9 mouse cellular contexts compared by ENCODE assay signal in genomic region chr8:57793455-57793854, GRCm38 (mm10).
DNase-seq lines count a peak whose midpoint lies in the region; ATAC-seq and TF ChIP-seq lines count a peak whose summit lies in the region.
"Had no signal": no experiment of that assay in that cellular context is flagged by ENCODE, and none has a peak within 500 bp of the region (broad histone marks: within the 10 kb centered on the region; RNA-seq: fewer than 3 reads in every experiment).

No protein-coding gene starts in this region.

- peak; percentile 59; the same call in 1 of the 2 replicates for TF ChIP-seq CTCF in brain, embryonic 14.5 days (IDR thresholded peaks at IDR 0.05; ENCODE audit: borderline replicate concordance, extremely low read depth, insufficient read depth, insufficient read length)

- no peaks in the 10 kb centered on the region for H3K36me3 ChIP-seq in limb, embryonic 11.5 days (ENCODE audit: control insufficient read depth, insufficient read depth, low read length)
- H3K36me3 ChIP-seq in limb, embryonic 10.5 days, result no peaks in the 10 kb centered on the region
- H3K36me3 ChIP-seq in hindbrain, embryonic 12.5 days, result no peaks in the 10 kb centered on the region
- H3K36me3 ChIP-seq: lung, embryonic 15.5 days had no signal

- no peaks in the 10 kb centered on the region for H3K4me1 ChIP-seq in limb, embryonic 11.5 days (ENCODE audit: control insufficient read depth, insufficient read depth, low read length)
- H3K4me1 ChIP-seq in limb, embryonic 10.5 days, result no peaks in the 10 kb centered on the region
- 0 out of 2 replicates have a peak, but pooled peaks cover 3% of the 10 kb centered on the region for H3K4me1 ChIP-seq in hindbrain, embryonic 12.5 days
- H3K4me1 ChIP-seq: lung, embryonic 15.5 days had no signal

- no peak overlapping the region for H3K4me3 ChIP-seq in limb, embryonic 11.5 days (ENCODE audit: low read depth, low read length)
- no peak overlapping the region for H3K4me3 ChIP-seq in limb, embryonic 10.5 days
- H3K4me3 ChIP-seq in hindbrain, embryonic 12.5 days, result no peak overlapping the region
- H3K4me3 ChIP-seq: lung, embryonic 15.5 days had no signal

- no peak overlapping the region for H3K9ac ChIP-seq in limb, embryonic 11.5 days (ENCODE audit: low read length)
- no peak overlapping the region for H3K9ac ChIP-seq in hindbrain, embryonic 12.5 days
- H3K9ac ChIP-seq: lung, embryonic 15.5 days had no signal

- DNase-seq in limb, embryonic 11.5 days (ENCODE audit: low spot score), result no peak
- DNase-seq in limb, embryonic 10.5 days (ENCODE audit: low spot score), result no peak
- peak; percentile 53 for DNase-seq in brain, embryonic 14.5 days (ENCODE audit: low read depth)
- DNase-seq in thymus, postnatal 10 days (ENCODE audit: low spot score in 2 of 2), result peak; percentile 16 to 38
- DNase-seq in frontal cortex, postnatal 36 days (ENCODE audit: low spot score in 2 of 2), result no peak
- DNase-seq: gastrocnemius, postnatal 36 days had no signal

- no peak overlapping the region for H3K4me2 ChIP-seq in limb, embryonic 11.5 days (ENCODE audit: low read depth, severe bottlenecking)
- H3K4me2 ChIP-seq in hindbrain, embryonic 12.5 days (replicated peaks), result no peak overlapping the region
- H3K4me2 ChIP-seq: lung, embryonic 15.5 days had no signal

- H3K27ac ChIP-seq in limb, embryonic 11.5 days (replicated peaks; ENCODE audit: low read depth, low read length), result no peak overlapping the region
- H3K27ac ChIP-seq in limb, embryonic 10.5 days, result no peak overlapping the region
- no peak overlapping the region for H3K27ac ChIP-seq in hindbrain, embryonic 12.5 days
- H3K27ac ChIP-seq: lung, embryonic 15.5 days had no signal

- H3K9me3 ChIP-seq in limb, embryonic 11.5 days (ENCODE audit: control insufficient read depth, low read length), result no peaks in the 10 kb centered on the region
- no peaks in the 10 kb centered on the region for H3K9me3 ChIP-seq in limb, embryonic 10.5 days (replicated peaks)
- no peaks in the 10 kb centered on the region for H3K9me3 ChIP-seq in hindbrain, embryonic 12.5 days (replicated peaks)
- H3K9me3 ChIP-seq: lung, embryonic 15.5 days had no signal

- no peaks in the 10 kb centered on the region for H3K27me3 ChIP-seq in limb, embryonic 11.5 days (ENCODE audit: control insufficient read depth, insufficient read depth, low read length)
- H3K27me3 ChIP-seq in limb, embryonic 10.5 days (ENCODE audit: low read depth, poor library complexity, severe bottlenecking), result no peaks in the 10 kb centered on the region
- H3K27me3 ChIP-seq in hindbrain, embryonic 12.5 days, result no peaks in the 10 kb centered on the region
- H3K27me3 ChIP-seq: lung, embryonic 15.5 days had no signal

- 51% methylated on average over 4 of the region's 4 CpGs for WGBS in limb, embryonic 11.5 days
- WGBS in limb, embryonic 10.5 days, result 48% methylated on average over 4 of the region's 4 CpGs
- 29% methylated on average over 4 of the region's 4 CpGs for WGBS in hindbrain, embryonic 12.5 days

- 0 out of 2 replicates have a peak, but pooled peaks have one; percentile 6 for ATAC-seq in limb, embryonic 11.5 days (ENCODE audit: insufficient number of reproducible peaks, low FRiP score, low TSS enrichment, low read depth)
- 0 out of 2 replicates have a peak, but pooled peaks have one; percentile 30 for ATAC-seq in hindbrain, embryonic 12.5 days (ENCODE audit: low FRiP score)
- ATAC-seq in activated CD4-positive, CD25-positive, alpha-beta regulatory T cell, adult 4 months, result no peak

- TF ChIP-seq POLR2A in brain, embryonic 14.5 days (IDR thresholded peaks at IDR 0.05; ENCODE audit: borderline replicate concordance, extremely low read depth, insufficient read depth, insufficient read length, poor library complexity, severe bottlenecking), result no peak

Comparison
In these comparisons a context has a peak if more than half of its experiments do, and no peak if none do; other contexts are left out.
1. DNase-seq: peak in brain, embryonic 14.5 days (single experiment) and thymus, postnatal 10 days (2 of 2); none in limb, embryonic 11.5 days (single experiment), limb, embryonic 10.5 days (single experiment) and frontal cortex, postnatal 36 days (0 of 2).